Mouse (Mus musculus): ENCODE results near the gene Anks6. TPM values are rescaled to one million over a fixed set of nuclear protein-coding genes. Genes with fewer than 3 reads are reported as not detected.

The Anks6 gene
- polyA plus RNA-seq, 1 experiment from 2014 or later: 4.0 TPM

GRCm38 (mm10) chr4:47050642-47051381 lies 6.4 kb downstream of the Anks6 start:
- ATAC-seq (ENCODE audit: insufficient number of reproducible peaks, low FRiP score, low TSS enrichment, low read depth) (peak; percentile 63), DNase-seq (ENCODE audit: low spot score) (peak; percentile 48)
- Histone ChIP-seq H3K27ac (replicated peaks; ENCODE audit: low read depth, low read length) (0 out of 2 replicates have a peak overlapping the region, but pooled peaks have one; percentile 25), H3K9ac (ENCODE audit: low read length) (no peak overlapping the region; the same call in 1 of the 2 replicates), H3K36me3 (ENCODE audit: control insufficient read depth, insufficient read depth, low read length) (no peaks in the 10 kb centered on the region), H3K4me1 (ENCODE audit: control insufficient read depth, insufficient read depth, low read length) (peaks cover 5% of the 10 kb centered on the region; the same call in 1 of the 2 replicates), H3K9me3 (ENCODE audit: control insufficient read depth, low read length) (no peaks in the 10 kb centered on the region), H3K4me3 (ENCODE audit: low read depth, low read length) (no peak overlapping the region), H3K4me2 (ENCODE audit: low read depth, severe bottlenecking) (peak overlapping the region; percentile 18; the same call in 1 of the 2 replicates), H3K27me3 (ENCODE audit: control insufficient read depth, insufficient read depth, low read length) (no peaks in the 10 kb centered on the region)
- WGBS: 6% methylated on average over 10 of the region's 10 CpGs

- H3K36me3 ChIP-seq (ENCODE audit: control insufficient read depth, insufficient read depth, low read length): no peaks in the 10 kb centered on the region
- H3K4me2 ChIP-seq (ENCODE audit: low read depth, severe bottlenecking): peak overlapping the region; percentile 18; the same call in 1 of the 2 replicates
- no peaks in the 10 kb centered on the region for H3K27me3 ChIP-seq (ENCODE audit: control insufficient read depth, insufficient read depth, low read length)
- H3K27ac ChIP-seq (replicated peaks; ENCODE audit: low read depth, low read length): 0 out of 2 replicates have a peak overlapping the region, but pooled peaks have one; percentile 25
- peaks cover 5% of the 10 kb centered on the region; the same call in 1 of the 2 replicates for H3K4me1 ChIP-seq (ENCODE audit: control insufficient read depth, insufficient read depth, low read length)
- WGBS: 0% methylated on average over 1 of the region's 1 CpGs
- peak; percentile 96 for DNase-seq (ENCODE audit: low spot score)
- peak; percentile 69 for ATAC-seq (ENCODE audit: insufficient number of reproducible peaks, low FRiP score, low TSS enrichment, low read depth)
- H3K4me3 ChIP-seq (ENCODE audit: low read depth, low read length): no peak overlapping the region
- no peak overlapping the region; the same call in 1 of the 2 replicates for H3K9ac ChIP-seq (ENCODE audit: low read length)
- no peaks in the 10 kb centered on the region for H3K9me3 ChIP-seq (ENCODE audit: control insufficient read depth, low read length)
Observed at GRCm38 (mm10) chr4:47050167-47050566, 7.1 kb downstream of the Anks6 start.

- H3K9me3 ChIP-seq (ENCODE audit: control insufficient read depth, low read length): no peaks in the 10 kb centered on the region
- H3K4me3 ChIP-seq (ENCODE audit: low read depth, low read length): no peak overlapping the region
- no peaks in the 10 kb centered on the region for H3K27me3 ChIP-seq (ENCODE audit: control insufficient read depth, insufficient read depth, low read length)
- H3K36me3 ChIP-seq (ENCODE audit: control insufficient read depth, insufficient read depth, low read length): no peaks in the 10 kb centered on the region
- no peak overlapping the region for H3K27ac ChIP-seq (replicated peaks; ENCODE audit: low read depth, low read length)
- DNase-seq (ENCODE audit: low spot score): no peak
- H3K4me2 ChIP-seq (ENCODE audit: low read depth, severe bottlenecking): no peak overlapping the region
- 92% methylated on average over 16 of the region's 16 CpGs for WGBS
- no peak for ATAC-seq (ENCODE audit: insufficient number of reproducible peaks, low FRiP score, low TSS enrichment, low read depth)
- no peak overlapping the region for H3K9ac ChIP-seq (ENCODE audit: low read length)
- peaks cover 5% of the 10 kb centered on the region; the same call in 1 of the 2 replicates for H3K4me1 ChIP-seq (ENCODE audit: control insufficient read depth, insufficient read depth, low read length)
Observed at GRCm38 (mm10) chr4:47049216-47049615, 8.0 kb downstream of the Anks6 start.

DNA sequence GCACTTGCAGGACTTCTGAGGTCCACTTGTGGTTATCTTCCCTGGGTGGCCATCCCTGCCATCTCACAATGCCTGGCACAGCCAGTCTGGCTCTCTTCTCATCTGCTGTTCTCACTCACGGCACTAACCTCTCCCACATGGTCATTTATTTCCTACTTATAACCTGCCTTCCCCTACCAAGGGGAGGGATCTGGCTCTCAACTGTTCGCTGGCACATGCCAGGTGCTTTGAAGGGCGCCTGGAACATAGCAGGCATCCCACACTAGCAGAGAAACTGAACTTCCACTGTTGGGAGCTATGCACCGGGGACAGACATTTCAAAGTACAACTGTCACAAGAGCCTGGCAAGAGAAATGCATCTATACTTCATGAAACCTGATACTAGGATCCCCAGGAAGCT lies 9.5 kb downstream of the Anks6 start:
- Histone ChIP-seq H3K4me1 (ENCODE audit: control insufficient read depth, insufficient read depth, low read length) (peaks cover 5% of the 10 kb centered on the region; the same call in 1 of the 2 replicates), H3K4me3 (ENCODE audit: low read depth, low read length) (no peak overlapping the region), H3K9ac (ENCODE audit: low read length) (no peak overlapping the region), H3K4me2 (ENCODE audit: low read depth, severe bottlenecking) (no peak overlapping the region), H3K9me3 (ENCODE audit: control insufficient read depth, low read length) (no peaks in the 10 kb centered on the region), H3K36me3 (ENCODE audit: control insufficient read depth, insufficient read depth, low read length) (no peaks in the 10 kb centered on the region), H3K27ac (replicated peaks; ENCODE audit: low read depth, low read length) (no peak overlapping the region), H3K27me3 (ENCODE audit: control insufficient read depth, insufficient read depth, low read length) (no peaks in the 10 kb centered on the region)
- WGBS: 68% methylated on average over 4 of the region's 4 CpGs
- ATAC-seq (ENCODE audit: insufficient number of reproducible peaks, low FRiP score, low TSS enrichment, low read depth): no peak
- DNase-seq (ENCODE audit: low spot score): no peak

DNA sequence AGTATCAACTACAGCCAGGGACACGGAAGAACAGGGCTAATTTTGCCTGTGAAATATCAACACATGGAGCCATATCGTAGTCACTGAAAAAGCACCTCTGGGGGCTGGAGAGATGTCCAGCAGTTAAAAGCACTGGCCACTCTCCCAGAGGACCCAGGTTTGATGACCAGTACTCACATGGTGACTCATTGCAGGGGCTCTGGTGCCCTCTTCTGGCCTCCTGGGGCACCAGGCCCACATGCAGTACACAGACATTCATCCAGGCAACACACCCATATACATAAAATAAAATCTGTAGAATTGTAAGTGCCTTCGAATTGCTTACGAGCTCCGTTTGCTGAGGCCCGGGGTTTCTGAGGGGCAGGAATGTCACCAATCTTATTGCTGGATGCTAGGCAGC lies 10.3 kb downstream of the Anks6 start:
- Histone ChIP-seq H3K4me1 (ENCODE audit: control insufficient read depth, insufficient read depth, low read length) (peaks cover 4% of the 10 kb centered on the region; the same call in 1 of the 2 replicates), H3K4me2 (ENCODE audit: low read depth, severe bottlenecking) (no peak overlapping the region), H3K4me3 (ENCODE audit: low read depth, low read length) (no peak overlapping the region), H3K27ac (replicated peaks; ENCODE audit: low read depth, low read length) (no peak overlapping the region), H3K36me3 (ENCODE audit: control insufficient read depth, insufficient read depth, low read length) (no peaks in the 10 kb centered on the region), H3K27me3 (ENCODE audit: control insufficient read depth, insufficient read depth, low read length) (no peaks in the 10 kb centered on the region), H3K9me3 (ENCODE audit: control insufficient read depth, low read length) (no peaks in the 10 kb centered on the region), H3K9ac (ENCODE audit: low read length) (no peak overlapping the region)
- WGBS: 88% methylated on average over 6 of the region's 6 CpGs
- DNase-seq (ENCODE audit: low spot score) (no peak), ATAC-seq (ENCODE audit: insufficient number of reproducible peaks, low FRiP score, low TSS enrichment, low read depth) (no peak)

- WGBS: 84% methylated on average over 9 of the region's 9 CpGs
- H3K36me3 ChIP-seq (ENCODE audit: control insufficient read depth, insufficient read depth, low read length): no peaks in the 10 kb centered on the region
- no peak overlapping the region for H3K4me2 ChIP-seq (ENCODE audit: low read depth, severe bottlenecking)
- no peak overlapping the region for H3K9ac ChIP-seq (ENCODE audit: low read length)
- H3K27ac ChIP-seq (replicated peaks; ENCODE audit: low read depth, low read length): no peak overlapping the region
- H3K9me3 ChIP-seq (ENCODE audit: control insufficient read depth, low read length): no peaks in the 10 kb centered on the region
- ATAC-seq (ENCODE audit: insufficient number of reproducible peaks, low FRiP score, low TSS enrichment, low read depth) (no peak), DNase-seq (ENCODE audit: low spot score) (no peak)
- H3K27me3 ChIP-seq (ENCODE audit: control insufficient read depth, insufficient read depth, low read length): no peaks in the 10 kb centered on the region
- no peak overlapping the region for H3K4me3 ChIP-seq (ENCODE audit: low read depth, low read length)
- H3K4me1 ChIP-seq (ENCODE audit: control insufficient read depth, insufficient read depth, low read length): no peaks in the 10 kb centered on the region
Observed at GRCm38 (mm10) chr4:47043866-47044265, 13.4 kb downstream of the Anks6 start.

- DNase-seq (ENCODE audit: low spot score) (no peak), ATAC-seq (ENCODE audit: insufficient number of reproducible peaks, low FRiP score, low TSS enrichment, low read depth) (no peak)
- Histone ChIP-seq H3K36me3 (ENCODE audit: control insufficient read depth, insufficient read depth, low read length) (no peaks in the 10 kb centered on the region), H3K4me1 (ENCODE audit: control insufficient read depth, insufficient read depth, low read length) (no peaks in the 10 kb centered on the region; the same call in 1 of the 2 replicates), H3K4me2 (ENCODE audit: low read depth, severe bottlenecking) (no peak overlapping the region), H3K9ac (ENCODE audit: low read length) (no peak overlapping the region), H3K27me3 (ENCODE audit: control insufficient read depth, insufficient read depth, low read length) (no peaks in the 10 kb centered on the region), H3K9me3 (ENCODE audit: control insufficient read depth, low read length) (no peaks in the 10 kb centered on the region), H3K4me3 (ENCODE audit: low read depth, low read length) (no peak overlapping the region), H3K27ac (replicated peaks; ENCODE audit: low read depth, low read length) (no peak overlapping the region)
- 91% methylated on average over 10 of the region's 10 CpGs for WGBS
Observed at GRCm38 (mm10) chr4:47039586-47039985, 17.6 kb downstream of the Anks6 start.

DNA sequence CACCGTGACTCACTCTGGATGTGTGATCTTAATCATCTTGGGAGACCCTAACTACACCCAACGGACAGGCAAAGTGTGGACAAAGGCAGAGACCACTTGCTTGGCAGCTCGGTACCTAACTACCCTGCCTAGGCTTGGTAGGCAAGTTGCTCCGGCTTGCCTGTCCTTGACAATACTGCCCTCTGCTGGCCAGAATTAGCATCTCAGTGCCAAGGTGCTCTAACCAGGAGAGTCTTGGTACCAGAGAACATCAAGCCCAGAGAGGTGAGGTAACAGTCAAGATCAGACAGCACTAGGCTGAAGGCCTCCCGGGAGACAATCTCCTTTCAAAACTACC lies 19.9 kb downstream of the Anks6 start:
- Histone ChIP-seq H3K36me3 (ENCODE audit: control insufficient read depth, insufficient read depth, low read length) (no peaks in the 10 kb centered on the region), H3K4me2 (ENCODE audit: low read depth, severe bottlenecking) (no peak overlapping the region), H3K27ac (replicated peaks; ENCODE audit: low read depth, low read length) (no peak overlapping the region), H3K9ac (ENCODE audit: low read length) (no peak overlapping the region), H3K9me3 (ENCODE audit: control insufficient read depth, low read length) (no peaks in the 10 kb centered on the region), H3K4me3 (ENCODE audit: low read depth, low read length) (no peak overlapping the region), H3K27me3 (ENCODE audit: control insufficient read depth, insufficient read depth, low read length) (no peaks in the 10 kb centered on the region), H3K4me1 (ENCODE audit: control insufficient read depth, insufficient read depth, low read length) (no peaks in the 10 kb centered on the region; the same call in 1 of the 2 replicates)
- 16% methylated on average over 5 of the region's 5 CpGs for WGBS
- ATAC-seq (ENCODE audit: insufficient number of reproducible peaks, low FRiP score, low TSS enrichment, low read depth): 0 out of 2 replicates have a peak, but pooled peaks have one; percentile 44
- peak; percentile 92 for DNase-seq (ENCODE audit: low spot score)
